11 mouse cellular contexts compared by ENCODE assay signal in the genomic region with DNA sequence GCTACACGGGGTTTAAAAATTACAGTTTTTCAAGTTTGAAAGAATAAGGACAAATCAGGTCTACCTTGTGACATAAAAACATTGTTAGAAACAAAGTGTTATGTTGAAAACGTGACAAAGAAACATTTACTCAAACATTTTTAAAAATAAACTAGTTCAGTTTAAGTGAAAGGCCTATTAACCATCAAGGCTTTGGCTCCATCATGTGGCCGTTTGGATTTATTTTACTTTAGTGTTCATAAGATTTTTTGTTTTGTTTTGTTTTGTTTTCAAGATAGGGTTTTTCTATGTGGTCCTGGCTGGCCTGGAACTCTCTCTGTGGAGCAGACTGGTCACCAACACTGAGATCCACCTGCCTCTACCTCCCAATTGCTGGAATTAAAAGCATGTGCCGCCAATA. TPM values are rescaled to one million over a fixed set of nuclear protein-coding genes. Genes with fewer than 3 reads are reported as not detected.
DNase-seq lines count a peak whose midpoint lies in the region; ATAC-seq and TF ChIP-seq lines count a peak whose summit lies in the region.
"Had no signal": no experiment of that assay in that cellular context is flagged by ENCODE, and none has a peak within 500 bp of the region (broad histone marks: within the 10 kb centered on the region; RNA-seq: fewer than 3 reads in every experiment).

No protein-coding gene starts in this region.

- H3K4me1 ChIP-seq in cerebellum, adult 2 months (ENCODE audit: control insufficient read depth, insufficient read depth, low read length): peaks cover 15% of the 10 kb centered on the region; the same call in 1 of the 2 replicates
- H3K4me1 ChIP-seq: intestine, embryonic 15.5 days; lung, embryonic 15.5 days had no signal

- 35% methylated on average over 4 of the region's 4 CpGs for WGBS in cerebellum, adult 2 months

- H3K4me3 ChIP-seq in cerebellum, adult 2 months (replicated peaks; ENCODE audit: insufficient read depth, low read depth, low read length): no peak overlapping the region
- no peak overlapping the region for H3K4me3 ChIP-seq in left cerebral cortex, adult 2 months
- H3K4me3 ChIP-seq: embryonic facial prominence, embryonic 12.5 days; intestine, embryonic 15.5 days; lung, embryonic 15.5 days had no signal

- intact Hi-C loops in left cerebral cortex, adult 2 months (cut with DNase I): loop anchor here (2.0 to 5.0 kb wide), 4 partner anchors 842 to 1484 kb away; no protein-coding TSS in a partner anchor

- peak; percentile 29; the same call in 1 of the 2 replicates for TF ChIP-seq CTCF in cerebellum, adult 2 months (IDR thresholded peaks at IDR 0.05; ENCODE audit: borderline replicate concordance, insufficient read depth, low read depth, low read length)
- peak; percentile 61 for TF ChIP-seq CTCF in left cerebral cortex, adult 2 months (IDR thresholded peaks at IDR 0.05)

- no peaks in the 10 kb centered on the region for H3K27me3 ChIP-seq in cerebellum, adult 2 months (ENCODE audit: control insufficient read depth, insufficient read depth, low read length)
- H3K27me3 ChIP-seq: embryonic facial prominence, embryonic 12.5 days; intestine, embryonic 15.5 days; lung, embryonic 15.5 days had no signal

- H3K27ac ChIP-seq in cerebellum, adult 2 months (ENCODE audit: insufficient read depth, low read length): no peak overlapping the region
- no peak overlapping the region for H3K27ac ChIP-seq in left cerebral cortex, adult 2 months
- H3K27ac ChIP-seq: embryonic facial prominence, embryonic 12.5 days; intestine, embryonic 15.5 days; lung, embryonic 15.5 days had no signal

- peak; percentile 13 to 40 for DNase-seq in cerebellum, adult 2 months
- no peak for DNase-seq in cerebellum, adult 11-12 months
- DNase-seq in left cerebral cortex, adult 2 months (ENCODE audit: extremely low spot score in 1 of 2, low spot score in 2 of 2): no peak
- no peak for DNase-seq in left cerebral cortex, adult 9 months (ENCODE audit: low spot score in 2 of 2)
- DNase-seq in ES-CJ7 (ENCODE audit: low read depth, low spot score): peak; percentile 23
- peak; percentile 4 for DNase-seq in embryo, embryonic 11.5 days (ENCODE audit: low read depth, low spot score)
- DNase-seq in layer of hippocampus, adult 8-10 months (ENCODE audit: low spot score in 2 of 2): no peak

- no peak for ATAC-seq in megakaryocyte, adult 5-6 weeks (ENCODE audit: poor library complexity, severe bottlenecking)
- ATAC-seq: intestine, embryonic 15.5 days had no signal

- TF ChIP-seq POLR2A in cerebellum, adult 2 months (IDR thresholded peaks at IDR 0.05; ENCODE audit: borderline replicate concordance, insufficient read depth, low read length): no peak

RNA-seq across cellular contexts. Expression of gene Ngly1, which starts 52.6 kb away (rescaled TPM):
- polyA plus RNA-seq in cerebellum, adult 2 months (2012; rRNA removed): 21.4 and 23.7 TPM in 2 replicates
- total RNA-seq in left cerebral cortex, adult 2 months (2021): 10 to 100 TPM; 26.9 to 28.8 TPM
- total RNA-seq in megakaryocyte, adult 5-6 weeks (2015): 43.9 and 56.2 TPM in 2 replicates
- total RNA-seq in megakaryocyte, adult 5-6 weeks (2017): 39.9 and 44.9 TPM in 2 replicates
- total RNA-seq in layer of hippocampus, adult 8-10 months (2022): 10 to 100 TPM; 27.9 to 33.7 (median 32.1) TPM

RNA-seq across cellular contexts. Expression of gene Oxsm, which starts 53.1 kb away (rescaled TPM):
- 6.0 and 7.2 TPM in 2 replicates for polyA plus RNA-seq in cerebellum, adult 2 months (2012; rRNA removed)
- total RNA-seq in left cerebral cortex, adult 2 months (2021): 10 to 100 TPM; 10.1 to 10.4 TPM
- total RNA-seq in megakaryocyte, adult 5-6 weeks (2015): 11.7 and 14.8 TPM in 2 replicates
- total RNA-seq in megakaryocyte, adult 5-6 weeks (2017): 8.5 and 9.2 TPM in 2 replicates
- total RNA-seq in layer of hippocampus, adult 8-10 months (2022): 10 to 100 TPM; 10.2 to 12.9 (median 12.1) TPM

Comparison
In these comparisons a context has a peak if more than half of its experiments do, and no peak if none do; other contexts are left out.
1. DNase-seq: peak in cerebellum, adult 2 months (2 of 2), ES-CJ7 (single experiment) and embryo, embryonic 11.5 days (single experiment); none in cerebellum, adult 11-12 months (single experiment), left cerebral cortex, adult 2 months (0 of 2), left cerebral cortex, adult 9 months (0 of 2) and layer of hippocampus, adult 8-10 months (0 of 2).